10 mouse cellular contexts compared by ENCODE assay signal in the genomic region with DNA sequence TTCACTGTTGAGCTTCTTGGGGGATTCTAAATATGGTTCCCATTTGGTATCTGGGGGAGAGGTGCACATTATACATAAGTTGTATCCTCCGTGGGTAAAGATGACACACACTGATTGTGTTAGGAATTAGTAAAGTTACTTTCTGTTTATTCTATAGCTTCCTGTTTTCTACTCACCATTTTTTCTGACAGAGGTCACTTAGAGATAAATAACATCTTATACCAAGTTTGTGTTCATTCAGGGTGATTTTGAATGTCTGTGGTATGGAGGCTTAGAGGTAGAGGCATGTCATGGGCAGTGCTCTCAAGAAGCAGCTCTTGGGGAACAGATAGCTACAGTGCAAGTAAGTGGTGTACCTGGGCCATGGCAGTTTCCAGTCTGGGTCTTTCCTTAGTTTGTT.
DNase-seq lines count a peak whose midpoint lies in the region; ATAC-seq and TF ChIP-seq lines count a peak whose summit lies in the region.
"Had no signal": no experiment of that assay in that cellular context is flagged by ENCODE, and none has a peak within 500 bp of the region (broad histone marks: within the 10 kb centered on the region; RNA-seq: fewer than 3 reads in every experiment).

No protein-coding gene starts in this region.

- peaks cover 22% of the 10 kb centered on the region for H3K4me1 ChIP-seq in heart, embryonic 13.5 days
- no peaks in the 10 kb centered on the region; the same call in 1 of the 2 replicates for H3K4me1 ChIP-seq in bone marrow, adult 2 months (ENCODE audit: control insufficient read depth, insufficient read depth, low read length)
- peaks cover 10% of the 10 kb centered on the region for H3K4me1 ChIP-seq in hindbrain, embryonic 16.5 days (ENCODE audit: control insufficient read depth, insufficient read depth, low read depth, low read length)
- peaks cover 11% of the 10 kb centered on the region for H3K4me1 ChIP-seq in midbrain, embryonic 12.5 days

- no peak for DNase-seq in heart, adult 8-10 months (ENCODE audit: low spot score)
- DNase-seq in adrenal gland, postnatal 25 days, result no peak
- no peak for DNase-seq in kidney, postnatal 10 days
- DNase-seq: gastrocnemius, postnatal 10 days; lung, postnatal 10 days had no signal

- no peak overlapping the region for H3K27ac ChIP-seq in heart, embryonic 13.5 days (replicated peaks)
- no peak overlapping the region for H3K27ac ChIP-seq in bone marrow, adult 2 months (ENCODE audit: control insufficient read depth, insufficient read depth, low read depth, low read length, poor library complexity)
- no peak overlapping the region for H3K27ac ChIP-seq in hindbrain, embryonic 16.5 days (ENCODE audit: low read depth, low read length)
- H3K27ac ChIP-seq in midbrain, embryonic 12.5 days (replicated peaks), result no peak overlapping the region

- TF ChIP-seq POLR2A in bone marrow, adult 2 months (IDR thresholded peaks at IDR 0.05; ENCODE audit: borderline replicate concordance, control insufficient read depth, low read depth, low read length), result no peak

- H3K4me3 ChIP-seq in heart, embryonic 13.5 days, result peak overlapping the region; percentile 76
- H3K4me3 ChIP-seq in bone marrow, adult 2 months (replicated peaks; ENCODE audit: control insufficient read depth, low read depth, low read length), result peak overlapping the region; percentile 33
- no peak overlapping the region for H3K4me3 ChIP-seq in hindbrain, embryonic 16.5 days (ENCODE audit: low read length)
- peak overlapping the region; percentile 95; the same call in 1 of the 2 replicates for H3K4me3 ChIP-seq in midbrain, embryonic 12.5 days

- peaks cover 11% of the 10 kb centered on the region for H3K27me3 ChIP-seq in heart, embryonic 13.5 days (replicated peaks)
- H3K27me3 ChIP-seq in hindbrain, embryonic 16.5 days (replicated peaks; ENCODE audit: control insufficient read depth, insufficient read depth, low read length), result peaks cover 12% of the 10 kb centered on the region
- H3K27me3 ChIP-seq in midbrain, embryonic 12.5 days, result peaks cover 29% of the 10 kb centered on the region

- TF ChIP-seq CTCF in bone marrow, adult 2 months (IDR thresholded peaks at IDR 0.05; ENCODE audit: control insufficient read depth, insufficient read depth, low read length), result no peak

- peak overlapping the region; percentile 90 for H3K9ac ChIP-seq in heart, embryonic 13.5 days
- H3K9ac ChIP-seq in hindbrain, embryonic 16.5 days (ENCODE audit: low read depth, low read length), result no peak overlapping the region
- no peak overlapping the region for H3K9ac ChIP-seq in midbrain, embryonic 12.5 days (replicated peaks)

- WGBS in heart, embryonic 13.5 days, result 39% methylated on average over 1 of the region's 1 CpGs
- WGBS in bone marrow, adult 2 months, result 24% methylated on average over 1 of the region's 1 CpGs
- 63% methylated on average over 1 of the region's 1 CpGs for WGBS in hindbrain, embryonic 16.5 days
- WGBS in midbrain, embryonic 12.5 days, result 67% methylated on average over 1 of the region's 1 CpGs

- peaks cover 18% of the 10 kb centered on the region for H3K9me3 ChIP-seq in heart, embryonic 13.5 days
- peaks cover 14% of the 10 kb centered on the region for H3K9me3 ChIP-seq in hindbrain, embryonic 16.5 days (ENCODE audit: control insufficient read depth, low read length)
- peaks cover 18% of the 10 kb centered on the region for H3K9me3 ChIP-seq in midbrain, embryonic 12.5 days

- H3K4me2 ChIP-seq in heart, embryonic 13.5 days, result peak overlapping the region; percentile 82
- peak overlapping the region; percentile 86 for H3K4me2 ChIP-seq in hindbrain, embryonic 16.5 days (ENCODE audit: low read length)
- peak overlapping the region; percentile 80 for H3K4me2 ChIP-seq in midbrain, embryonic 12.5 days (replicated peaks)

- peaks cover 18% of the 10 kb centered on the region for H3K36me3 ChIP-seq in heart, embryonic 13.5 days
- no peaks in the 10 kb centered on the region for H3K36me3 ChIP-seq in hindbrain, embryonic 16.5 days (ENCODE audit: control insufficient read depth, insufficient read depth, low read length)
- H3K36me3 ChIP-seq in midbrain, embryonic 12.5 days, result no peaks in the 10 kb centered on the region

- ATAC-seq in heart, embryonic 13.5 days (ENCODE audit: extremely low read depth, insufficient number of reproducible peaks, low FRiP score, low TSS enrichment), result no peak
- ATAC-seq in hindbrain, embryonic 16.5 days, result no peak
- ATAC-seq in midbrain, embryonic 12.5 days (ENCODE audit: low FRiP score, low read depth), result no peak
- no peak for ATAC-seq in activated CD4-positive, CD25-positive, alpha-beta regulatory T cell, adult 4 months
